Mouse (Mus musculus): ENCODE measurements around the gene Mpst.

Gene Mpst

DNA sequence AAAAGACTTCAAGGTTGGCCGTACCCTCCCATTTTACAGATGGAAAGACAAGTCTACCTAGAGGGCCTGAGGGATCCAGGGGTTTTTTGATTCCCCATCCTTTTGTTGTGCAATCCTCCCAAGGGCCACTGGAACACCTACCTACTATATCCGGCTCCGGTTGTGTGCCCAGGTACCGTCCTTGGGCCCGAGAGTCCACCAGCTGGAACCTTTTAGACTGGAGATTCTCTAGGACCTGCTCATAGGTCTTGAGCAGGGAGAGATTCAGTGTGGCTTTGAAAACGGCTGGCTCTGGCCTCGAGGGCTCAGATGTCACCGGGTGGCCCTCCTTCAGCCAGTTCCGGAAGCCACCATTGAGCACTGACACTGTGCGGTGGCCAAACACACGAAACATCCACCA, 1.1 kb upstream of the Mpst start:
- DNase-seq, result no peak

- DNase-seq, result peak; percentile 63 to 75
Measured at GRCm38 (mm10) chr15:78405517-78406211, 552 bp upstream of the Mpst start, which contains the start of gene Tst. Tst (minus strand) TSS chr15:78405907.

DNA sequence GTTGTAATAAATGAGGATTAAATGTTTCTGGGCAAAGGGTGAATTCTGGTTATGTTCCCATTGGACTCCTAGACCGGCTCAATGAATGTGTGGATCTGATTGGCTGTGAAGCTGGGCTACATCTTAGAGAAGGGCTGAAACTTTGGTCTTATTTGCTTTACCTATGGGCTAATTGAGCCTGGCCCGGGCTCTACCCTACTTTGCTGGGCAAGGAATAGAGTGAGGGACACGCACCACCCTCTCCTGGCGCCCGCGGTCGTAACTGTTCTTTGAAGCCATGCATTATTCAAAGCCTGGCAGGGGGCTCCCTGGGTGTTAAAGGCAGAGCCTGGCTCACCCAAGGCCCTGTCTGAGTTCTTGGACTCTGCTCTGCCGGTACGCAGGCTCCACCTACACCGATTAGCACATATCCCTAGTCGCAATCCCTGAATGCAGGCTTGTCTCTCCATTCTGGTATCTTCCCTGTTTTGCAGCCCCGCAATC, 3.4 kb downstream of the Mpst start:
- DNase-seq, result no peak

DNA sequence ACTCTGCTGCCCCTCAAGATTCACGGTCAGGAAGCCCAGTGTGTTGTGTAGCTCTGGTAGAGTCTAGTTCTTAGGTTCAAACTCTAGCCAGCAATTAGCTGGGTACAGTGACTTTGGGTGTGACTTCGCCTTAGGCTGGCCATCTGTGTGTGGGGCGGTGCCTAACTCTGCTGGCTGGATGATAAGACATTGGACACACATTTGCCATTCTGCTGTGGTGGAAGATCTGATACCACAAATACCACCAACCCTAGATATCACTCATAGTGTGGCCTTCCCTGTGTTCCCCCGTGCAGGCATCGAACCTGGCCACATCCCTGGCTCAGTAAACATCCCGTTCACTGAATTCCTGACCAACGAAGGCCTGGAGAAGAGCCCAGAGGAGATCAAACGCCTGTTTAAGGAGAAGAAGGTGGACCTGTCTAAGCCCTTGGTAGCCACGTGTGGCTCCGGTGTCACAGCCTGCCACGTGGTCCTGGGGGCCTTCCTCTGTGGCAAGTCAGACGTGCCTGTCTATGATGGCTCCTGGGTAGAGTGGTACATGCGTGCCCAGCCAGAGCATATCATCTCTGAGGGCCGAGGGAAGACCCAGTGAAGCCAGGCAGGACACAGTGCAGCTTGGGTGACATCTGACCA, 7.0 kb downstream of the Mpst start:
- DNase-seq, result no peak

DNA sequence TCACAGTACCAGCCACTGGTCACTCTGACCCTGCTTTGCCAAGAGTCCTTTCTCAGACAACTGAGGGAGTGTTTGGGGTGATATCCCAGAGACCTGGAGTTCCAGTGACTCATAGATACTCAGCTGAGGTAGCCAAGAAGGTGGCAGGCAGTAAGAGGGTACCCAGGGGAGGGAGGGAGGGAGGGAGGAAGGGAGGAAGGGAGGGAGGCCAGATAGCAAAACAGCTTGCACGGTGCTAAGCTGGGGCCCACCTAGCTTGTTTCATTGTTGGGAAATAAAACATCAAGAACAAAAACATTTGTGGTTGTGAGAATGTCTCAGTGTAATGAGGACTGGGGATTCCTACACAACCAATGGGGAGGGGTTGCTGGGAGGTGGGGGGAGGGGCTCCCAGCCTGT, 7.5 kb downstream of the Mpst start:
- DNase-seq, result no peak

GRCm38 (mm10) chr15:78414157-78414556, 7.9 kb downstream of the Mpst start:
- no peak for DNase-seq

DNA sequence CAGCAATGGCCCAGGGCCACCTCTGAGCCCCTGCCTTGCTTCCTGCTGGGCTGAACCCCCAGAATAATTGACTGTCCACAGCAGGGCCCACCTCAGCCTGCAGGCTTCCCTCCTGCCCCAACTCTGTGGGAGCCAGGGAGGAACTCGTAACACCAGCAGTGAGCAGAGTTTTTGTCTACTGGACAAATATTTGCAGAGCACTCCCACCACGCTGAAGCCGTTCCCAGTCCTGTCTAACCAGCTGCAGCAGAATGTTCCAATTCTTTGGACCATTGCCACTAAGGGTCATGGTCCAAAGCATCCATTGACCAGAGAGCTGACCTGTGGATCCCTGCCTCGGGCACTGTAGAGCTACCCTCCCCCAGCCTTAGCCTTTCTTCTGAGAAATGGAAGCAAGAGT, 10.7 kb downstream of the Mpst start:
- no peak for DNase-seq

- no peak for DNase-seq
Measured at GRCm38 (mm10) chr15:78420395-78420794, 14.2 kb downstream of the Mpst start.

GRCm38 (mm10) chr15:78422046-78422956, 16.1 kb downstream of the Mpst start:
- DNase-seq, result peak; percentile 63 to 83

- no peak for DNase-seq
Measured at GRCm38 (mm10) chr15:78424507-78424906, 18.3 kb downstream of the Mpst start.

- DNase-seq, result no peak
Measured at GRCm38 (mm10) chr15:78425230-78425629, 19.0 kb downstream of the Mpst start.

DNA sequence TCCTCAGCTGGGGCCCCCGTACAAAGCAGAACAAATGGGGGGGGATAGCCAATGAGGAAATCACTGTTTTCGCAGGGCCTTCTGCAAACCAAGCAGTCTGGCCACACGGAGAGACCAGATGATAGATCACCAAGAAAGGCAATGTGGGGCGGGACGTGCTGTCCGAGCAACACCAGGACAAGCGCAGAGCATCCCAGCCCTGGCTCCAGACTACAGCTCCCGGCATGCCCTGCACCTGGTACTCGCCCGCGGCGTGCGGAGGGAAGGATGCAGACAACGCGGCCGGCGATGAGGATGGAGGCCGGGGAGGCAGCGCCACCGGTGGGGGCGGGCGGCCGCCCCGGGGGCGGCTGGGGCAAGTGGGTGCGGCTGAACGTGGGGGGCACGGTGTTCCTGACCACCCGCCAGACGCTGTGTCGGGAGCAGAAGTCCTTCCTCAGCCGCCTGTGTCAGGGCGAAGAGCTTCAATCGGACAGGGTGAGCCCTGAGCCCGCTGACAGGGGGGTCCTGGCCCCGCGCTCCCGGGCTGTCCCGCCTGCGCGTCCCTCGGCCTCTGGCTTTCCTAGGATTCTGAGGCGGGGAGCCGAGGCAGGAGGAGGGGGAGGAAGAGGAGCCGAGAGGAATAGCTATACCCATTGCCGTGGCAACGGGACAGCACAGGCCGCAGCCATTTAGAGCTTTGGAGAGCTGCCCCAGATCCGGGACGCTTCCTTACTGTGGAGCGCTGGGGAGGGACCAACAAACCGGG, 22.3 kb downstream of the Mpst start, which contains the start of gene Kctd17:
Gene Kctd17 (plus strand): TSS at position 174 of the 748 bp plus-strand sequence.
- DNase-seq, result peak in 1 of 2 experiments; percentile 37

DNA sequence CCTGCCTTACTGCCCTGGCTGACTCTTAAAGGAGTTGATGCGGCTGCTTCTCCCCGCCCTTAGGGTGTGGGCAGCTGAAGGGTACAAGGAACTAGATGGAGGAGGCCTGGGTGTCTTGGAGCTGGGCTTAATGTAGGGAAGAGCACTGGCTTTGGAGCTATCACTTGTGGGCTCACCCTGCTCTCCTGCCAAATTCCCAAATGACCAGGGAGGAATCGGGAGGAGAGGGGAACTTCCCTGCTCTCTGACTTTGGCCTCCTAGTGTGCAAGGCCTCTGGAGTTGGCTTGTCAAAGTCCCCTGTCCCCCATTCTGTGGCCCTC, 22.9 kb downstream of the Mpst start:
- DNase-seq, result no peak

GRCm38 (mm10) chr15:78429871-78430622, 23.8 kb downstream of the Mpst start:
- DNase-seq, result no peak

DNA sequence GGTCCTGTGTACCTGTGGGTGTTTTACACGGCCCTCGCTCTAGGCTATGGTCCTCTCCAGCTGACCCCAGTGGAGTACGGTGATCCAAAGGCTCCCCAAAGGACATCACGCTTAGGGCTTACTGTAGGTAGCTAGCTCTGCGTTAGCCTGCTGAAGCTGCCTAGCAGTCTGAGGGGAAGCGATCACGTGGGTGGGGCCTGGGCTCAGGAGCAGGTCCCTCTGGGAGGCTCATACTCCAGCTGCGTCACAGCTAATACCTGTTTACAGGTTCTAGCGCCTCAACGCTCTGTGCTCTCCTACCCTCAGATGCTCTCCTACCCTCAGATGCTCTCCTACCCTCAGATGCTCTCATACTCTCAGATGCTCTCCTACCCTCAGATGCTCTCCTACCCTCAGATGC, 24.7 kb downstream of the Mpst start:
- no peak for DNase-seq

- DNase-seq, result no peak
Measured at GRCm38 (mm10) chr15:78431541-78432121, 25.4 kb downstream of the Mpst start.

- no peak for DNase-seq
Measured at GRCm38 (mm10) chr15:78434896-78435520, 28.8 kb downstream of the Mpst start.

- DNase-seq, result no peak
Measured at GRCm38 (mm10) chr15:78435681-78436080, 29.5 kb downstream of the Mpst start.

- DNase-seq, result peak; percentile 31 to 38
Measured at GRCm38 (mm10) chr15:78436380-78437192, 30.4 kb downstream of the Mpst start.

All from spleen, adult 18-20 months (tissue).